Mouse (Mus musculus): ENCODE measurements at regions not wholly inside any gene's neighbourhood (a gene's known extent, or its start where the extent isn't known, plus 50 kb on each side); places are given as distances from the start of the nearest gene placed in this dataset.

GRCm38 (mm10) chr14:66584699-66585098 lies 575.7 kb upstream of the Gulo start:
- no peak for DNase-seq (ENCODE audit: low spot score)

GRCm38 (mm10) chr14:66579904-66580492 lies 571.0 kb upstream of the Gulo start:
- no peak for DNase-seq (ENCODE audit: low spot score)

DNA sequence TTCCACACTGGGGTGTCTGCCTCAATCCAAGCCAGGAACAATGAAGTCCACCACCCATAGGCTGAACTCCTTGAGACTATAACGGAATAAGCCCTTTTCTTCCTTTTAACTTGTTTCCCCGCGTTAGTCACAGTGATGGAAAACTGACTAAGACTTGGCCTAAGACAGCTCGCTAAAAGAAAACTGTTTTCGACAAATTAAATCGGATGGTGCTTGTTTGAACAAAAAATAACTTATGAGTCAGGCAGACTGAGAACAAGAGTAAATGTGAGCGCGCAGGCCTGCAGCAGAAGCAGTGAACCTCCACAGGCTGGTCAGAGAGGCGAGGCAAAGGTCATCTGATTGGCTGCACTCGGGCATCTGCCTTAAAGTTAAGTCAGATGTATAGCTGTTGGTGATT lies 557.6 kb upstream of the Gulo start:
- DNase-seq (ENCODE audit: low spot score): no peak

GRCm38 (mm10) chr14:66562744-66563143 lies 553.7 kb upstream of the Gulo start:
- no peak for DNase-seq (ENCODE audit: low spot score)

DNA sequence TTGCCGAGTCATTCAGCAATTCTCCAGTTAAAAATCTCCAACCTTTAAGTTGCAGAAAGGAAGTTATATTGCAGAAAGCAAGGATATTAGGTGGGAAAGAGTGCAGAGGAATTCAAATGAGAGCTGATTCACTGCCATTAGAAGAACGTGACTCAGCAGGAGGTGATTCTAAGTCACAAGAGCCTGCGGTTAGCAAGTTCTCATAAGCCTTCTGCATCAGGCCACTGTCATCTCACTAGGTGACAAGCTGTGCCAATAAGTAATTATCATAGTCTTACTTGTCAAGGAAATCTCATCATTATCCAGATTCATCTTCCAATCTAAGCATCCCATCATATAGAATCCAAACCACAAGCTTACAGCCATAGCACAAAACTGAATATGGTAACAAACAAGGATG lies 552.7 kb upstream of the Gulo start:
- no peak for DNase-seq (ENCODE audit: low spot score)

GRCm38 (mm10) chr14:66561042-66561590 lies 552.1 kb upstream of the Gulo start:
- DNase-seq (ENCODE audit: low spot score): no peak

- no peak for DNase-seq (ENCODE audit: low spot score)
These were observed 549.4 kb upstream of the Gulo start for GRCm38 (mm10) chr14:66558393-66558792.

DNA sequence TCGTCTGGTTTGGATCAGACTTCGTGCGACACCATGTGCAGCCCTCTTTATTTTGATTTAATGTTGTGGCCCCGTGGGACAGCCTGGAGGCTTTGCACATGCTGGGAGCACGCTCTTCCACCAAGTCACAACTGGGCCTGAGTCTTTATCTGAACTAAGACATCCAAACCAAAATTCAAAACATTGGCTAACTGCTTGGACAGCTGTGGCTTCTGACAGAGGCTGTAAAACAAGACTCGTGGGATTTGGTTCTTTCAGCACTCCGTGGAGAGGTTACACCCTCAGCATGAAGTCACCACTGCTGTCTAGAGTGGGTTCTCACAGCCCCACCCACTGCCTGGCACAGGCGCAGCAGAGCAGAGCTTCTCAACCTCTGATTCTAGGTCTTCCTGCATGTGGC lies 548.6 kb upstream of the Gulo start:
- DNase-seq (ENCODE audit: low spot score): peak; percentile 56

DNA sequence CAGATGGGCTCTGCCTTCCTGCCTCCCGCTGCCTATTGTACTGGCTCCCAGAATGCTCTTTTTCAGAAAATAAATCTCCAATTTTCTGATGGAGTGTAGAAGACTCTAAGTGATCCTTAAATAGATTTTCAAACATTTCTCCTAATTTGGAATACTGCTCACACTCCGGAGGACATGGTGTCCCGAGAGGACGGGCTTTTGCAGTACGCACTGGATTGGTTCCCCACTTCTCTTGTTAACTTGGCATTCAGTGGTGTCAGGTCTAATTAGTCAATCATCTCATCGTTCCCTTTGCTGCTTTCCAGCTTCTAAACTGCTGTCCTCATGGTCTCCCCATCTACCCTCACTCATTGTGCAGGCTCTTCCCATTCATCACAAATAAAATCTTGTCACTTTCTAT lies 529.5 kb upstream of the Gulo start:
- no peak for DNase-seq (ENCODE audit: low spot score)

DNA sequence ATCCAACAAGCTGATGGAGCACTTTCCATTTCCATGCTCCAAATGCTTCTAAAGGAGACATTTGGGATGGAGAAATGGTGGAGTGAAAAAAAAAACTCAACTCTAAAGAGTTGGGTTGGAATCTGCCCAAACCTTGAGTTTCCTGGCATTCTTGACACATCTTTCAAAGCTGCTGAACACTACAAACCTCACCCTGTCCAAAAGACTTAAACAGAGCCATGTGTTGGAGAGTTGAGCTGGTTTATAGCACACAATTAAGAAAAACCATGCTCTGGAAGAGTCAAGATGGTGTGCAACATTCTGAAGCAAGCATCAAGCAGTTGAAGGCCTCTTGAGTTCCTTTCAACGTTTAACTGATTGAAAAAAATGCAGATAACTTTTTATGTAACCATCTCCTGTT lies 525.7 kb upstream of the Gulo start:
- DNase-seq (ENCODE audit: low spot score): no peak

- no peak for DNase-seq (ENCODE audit: low spot score)
These were observed 519.1 kb upstream of the Gulo start for GRCm38 (mm10) chr14:66528135-66528534.

GRCm38 (mm10) chr14:66527061-66527460 lies 518.1 kb upstream of the Gulo start:
- no peak for DNase-seq (ENCODE audit: low spot score)

GRCm38 (mm10) chr14:66522856-66523400 lies 513.9 kb upstream of the Gulo start:
- no peak for DNase-seq (ENCODE audit: low spot score)

GRCm38 (mm10) chr14:66521836-66522629 lies 513.0 kb upstream of the Gulo start:
- DNase-seq (ENCODE audit: low spot score): no peak

GRCm38 (mm10) chr14:66516770-66517169 lies 507.8 kb upstream of the Gulo start:
- no peak for DNase-seq (ENCODE audit: low spot score)

DNA sequence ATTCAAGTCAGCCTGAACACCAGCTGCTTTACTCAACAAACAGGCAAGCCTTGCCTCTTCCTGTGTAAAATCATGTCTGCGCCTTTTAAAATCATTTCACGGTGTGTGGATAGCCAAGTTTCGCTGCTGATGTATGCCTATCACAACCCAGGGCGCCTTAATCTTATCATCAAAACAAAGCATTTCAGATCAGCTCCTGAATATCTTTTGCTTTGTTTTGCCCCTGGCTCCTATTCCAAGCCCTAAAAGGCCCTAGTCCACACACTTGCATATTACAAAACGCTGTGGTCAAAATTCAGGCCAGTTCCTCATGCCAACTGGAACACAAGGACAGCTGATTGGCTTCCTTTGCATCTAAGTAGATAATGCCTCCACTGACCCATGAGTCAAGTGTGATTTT lies 501.7 kb upstream of the Gulo start:
- no peak for DNase-seq (ENCODE audit: low spot score)

DNA sequence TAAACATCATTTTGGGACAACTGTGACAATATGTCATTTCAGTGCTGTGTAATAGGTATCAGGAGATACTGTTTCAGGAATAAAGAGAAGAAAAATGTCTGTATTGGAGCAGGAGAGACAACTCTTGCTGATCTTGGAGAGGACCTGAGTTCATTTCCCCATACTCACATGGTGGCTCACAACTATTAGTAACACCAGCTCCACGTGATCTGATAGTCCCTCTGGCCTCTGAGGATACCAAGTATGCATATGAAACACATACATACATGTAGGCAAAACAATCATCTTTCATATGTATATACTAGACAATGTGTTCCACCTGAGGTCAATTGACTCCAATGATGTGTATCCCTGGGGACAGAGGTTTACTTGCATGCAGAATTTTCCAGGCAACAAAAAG lies 501.2 kb upstream of the Gulo start:
- no peak for DNase-seq (ENCODE audit: low spot score)

DNA sequence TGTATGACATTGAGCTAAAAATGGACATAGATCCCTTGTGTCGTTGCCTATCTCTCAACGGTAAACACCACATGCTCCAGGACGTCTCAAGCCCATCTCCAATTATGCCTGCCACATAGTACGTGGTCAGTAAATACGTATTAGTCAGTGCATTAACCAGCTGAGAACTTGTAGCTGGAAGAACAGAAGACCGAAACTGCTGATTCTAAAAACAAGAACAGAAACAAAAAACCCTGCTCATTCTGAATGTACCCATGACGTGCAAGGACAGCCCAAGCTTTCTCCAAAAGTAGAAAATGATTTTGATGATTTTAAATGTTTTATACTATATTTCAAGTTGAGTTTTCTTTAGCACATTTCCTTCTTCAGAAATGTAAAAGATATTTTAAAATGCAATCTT lies 500.7 kb upstream of the Gulo start:
- no peak for DNase-seq (ENCODE audit: low spot score)

DNA sequence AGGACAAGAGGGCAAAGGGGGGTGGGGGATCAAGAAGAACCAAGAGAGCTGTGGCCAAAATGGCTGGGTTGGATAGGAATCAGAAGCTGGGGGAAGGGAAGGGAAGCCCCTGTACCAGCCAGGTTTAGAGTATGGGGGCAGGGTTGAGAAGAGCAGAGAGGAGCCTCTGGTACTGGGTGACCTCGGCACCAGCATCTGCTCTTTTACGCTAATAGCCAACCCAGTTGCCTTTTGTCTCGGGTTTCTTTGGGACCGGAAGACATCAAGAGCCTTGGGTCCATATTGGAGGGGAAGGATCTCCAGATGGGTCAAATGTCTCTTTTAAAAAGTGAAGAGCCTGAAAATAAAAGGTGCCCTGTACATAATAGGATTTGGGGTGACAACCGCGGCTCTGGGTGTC lies 493.0 kb upstream of the Gulo start:
- no peak for DNase-seq (ENCODE audit: low spot score)

DNA sequence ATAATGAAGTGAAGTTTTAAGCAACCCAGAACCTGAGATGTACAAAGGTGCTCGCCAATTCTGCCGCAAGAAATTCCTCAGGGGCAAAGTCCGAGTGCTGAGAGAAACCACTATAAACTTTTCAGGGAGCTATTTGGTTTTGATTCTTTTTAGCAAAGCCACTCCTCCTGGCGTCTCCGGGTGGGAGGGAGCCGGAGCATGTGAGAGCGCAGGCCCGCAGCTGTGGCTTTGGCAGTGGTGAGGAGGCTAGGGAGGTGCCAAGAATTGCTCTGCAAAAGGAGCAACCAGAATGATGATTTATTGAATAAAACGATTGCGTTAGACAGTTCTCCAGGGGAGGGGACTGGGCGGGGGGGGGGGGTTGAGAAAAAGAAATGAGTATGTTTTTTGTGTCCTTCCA lies 490.9 kb upstream of the Gulo start:
- peak; percentile 74 for DNase-seq (ENCODE audit: low spot score)

DNA sequence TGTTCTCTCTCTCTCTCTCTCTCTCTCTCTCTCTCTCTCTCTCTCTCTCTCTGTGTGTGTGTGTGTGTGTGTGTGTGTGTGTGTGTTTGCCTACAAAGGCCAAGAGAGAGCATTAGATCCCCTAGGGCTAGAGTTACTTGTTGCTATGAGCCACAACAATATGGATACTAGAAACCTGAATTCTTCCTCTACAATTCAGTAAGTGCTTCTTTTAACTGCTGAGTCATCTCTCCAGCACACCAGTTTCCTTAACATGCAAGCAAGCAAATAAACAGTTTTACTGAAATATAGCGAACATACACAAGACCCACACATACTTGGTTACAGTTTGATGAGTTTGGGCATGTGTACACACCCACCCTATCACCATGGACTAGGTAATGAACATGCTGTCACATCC lies 486.1 kb upstream of the Gulo start:
- no peak for DNase-seq (ENCODE audit: low spot score)

- peak; percentile 59 for DNase-seq (ENCODE audit: low spot score)
These were observed 485.5 kb upstream of the Gulo start for GRCm38 (mm10) chr14:66494518-66494923.

- DNase-seq (ENCODE audit: low spot score): no peak
These were observed 484.7 kb upstream of the Gulo start for GRCm38 (mm10) chr14:66493691-66494121.
